Mouse (Mus musculus): Measurements from ENCODE around the gene Rps11.
"Not testable (repeated sequence)": the region's sequence is repeated elsewhere in the genome, so short reads cannot be mapped to it uniquely, and the experiment has no call there.

Gene Rps11

GRCm38 (mm10) chr7:45131850-45132249, 7.6 kb upstream of the Rps11 start:
- DNase-seq = no peak

GRCm38 (mm10) chr7:45129776-45130512, 5.7 kb upstream of the Rps11 start:
- no peak for DNase-seq

- DNase-seq = no peak
Measured at GRCm38 (mm10) chr7:45129318-45129717, 5.1 kb upstream of the Rps11 start.

GRCm38 (mm10) chr7:45128624-45129246, 4.5 kb upstream of the Rps11 start, which contains the start of gene Rpl13a:
Gene Rpl13a (minus strand): TSS chr7:45128761.
- peak; percentile 99 for DNase-seq

GRCm38 (mm10) chr7:45127700-45128224, 3.5 kb upstream of the Rps11 start:
- no peak for DNase-seq

- DNase-seq = no peak
Measured at GRCm38 (mm10) chr7:45126844-45127699, 2.8 kb upstream of the Rps11 start.

- DNase-seq = no peak
Measured at GRCm38 (mm10) chr7:45126147-45126843, 2.1 kb upstream of the Rps11 start.

- not testable (repeated sequence) for DNase-seq
Measured at GRCm38 (mm10) chr7:45125649-45126048, 1.4 kb upstream of the Rps11 start.

- no peak for DNase-seq
Measured at GRCm38 (mm10) chr7:45125144-45125600, 933 bp upstream of the Rps11 start.

GRCm38 (mm10) chr7:45123186-45123570, 1.1 kb downstream of the Rps11 start:
- DNase-seq = no peak

- no peak for DNase-seq
Measured at GRCm38 (mm10) chr7:45122561-45123185, 1.6 kb downstream of the Rps11 start.

GRCm38 (mm10) chr7:45121966-45122365, 2.3 kb downstream of the Rps11 start:
- DNase-seq = no peak

- DNase-seq = peak; percentile 52
Measured at GRCm38 (mm10) chr7:45121404-45121803, 2.8 kb downstream of the Rps11 start.

- no peak for DNase-seq
Measured at GRCm38 (mm10) chr7:45119780-45120709, 4.2 kb downstream of the Rps11 start.

- no peak for DNase-seq
Measured at GRCm38 (mm10) chr7:45118336-45118735, 5.9 kb downstream of the Rps11 start.

GRCm38 (mm10) chr7:45117566-45117965, 6.7 kb downstream of the Rps11 start:
- DNase-seq = no peak

- DNase-seq = no peak
Measured at GRCm38 (mm10) chr7:45113476-45113875, 10.8 kb downstream of the Rps11 start.

- DNase-seq = no peak
Measured at GRCm38 (mm10) chr7:45112529-45112928, 11.7 kb downstream of the Rps11 start.

- no peak for DNase-seq
Measured at GRCm38 (mm10) chr7:45111940-45112339, 12.3 kb downstream of the Rps11 start.

- not testable (repeated sequence) for DNase-seq
Measured at GRCm38 (mm10) chr7:45110089-45110488, 14.2 kb downstream of the Rps11 start.
